Mouse (Mus musculus): Measurements from ENCODE around the gene Celsr1. TPM values are rescaled to one million over a fixed set of nuclear protein-coding genes. Genes with fewer than 3 reads are reported as not detected.
A peak's percentile ranks its signal among the peaks of the same experiment; 100 is the strongest.

Gene Celsr1
- polyA plus RNA-seq (2012; ENCODE audit: insufficient read depth, low replicate concordance): 0.02 and 2.1 TPM in 2 replicates

GRCm38 (mm10) chr15:86033191-86033841, at the start of gene Celsr1:
Gene Celsr1 (minus strand): TSS chr15:86033777.
- peaks cover 30% of the 10 kb centered on the region for H3K4me1 ChIP-seq
- TF ChIP-seq FLI1 (IDR thresholded peaks at IDR 0.05; ENCODE audit: low read length): no peak
- no peak for TF ChIP-seq GATA1 (IDR thresholded peaks at IDR 0.05; ENCODE audit: borderline replicate concordance, low read length)
- peaks cover 35% of the 10 kb centered on the region for H3K9me3 ChIP-seq
- H3K36me3 ChIP-seq (replicated peaks; ENCODE audit: low read length): no peaks in the 10 kb centered on the region
- peak within 1 kb of the TSS; percentile 80 for H3K4me3 ChIP-seq (replicated peaks)
- peaks cover 85% of the 10 kb centered on the region for H3K27me3 ChIP-seq (replicated peaks)

- Histone ChIP-seq H3K27me3 (replicated peaks) (peaks cover 19% of the 10 kb centered on the region), H3K4me3 (replicated peaks) (peak overlapping the region; percentile 48), H3K36me3 (replicated peaks; ENCODE audit: low read length) (peaks cover 5% of the 10 kb centered on the region), H3K9me3 (no peaks in the 10 kb centered on the region), H3K4me1 (peaks cover 81% of the 10 kb centered on the region)
- no peak for TF ChIP-seq GATA1 (IDR thresholded peaks at IDR 0.05; ENCODE audit: borderline replicate concordance, low read length)
- TF ChIP-seq FLI1 (IDR thresholded peaks at IDR 0.05; ENCODE audit: low read length): no peak
Measured at GRCm38 (mm10) chr15:86083261-86083741, 49.7 kb upstream of the Celsr1 start.

DNA sequence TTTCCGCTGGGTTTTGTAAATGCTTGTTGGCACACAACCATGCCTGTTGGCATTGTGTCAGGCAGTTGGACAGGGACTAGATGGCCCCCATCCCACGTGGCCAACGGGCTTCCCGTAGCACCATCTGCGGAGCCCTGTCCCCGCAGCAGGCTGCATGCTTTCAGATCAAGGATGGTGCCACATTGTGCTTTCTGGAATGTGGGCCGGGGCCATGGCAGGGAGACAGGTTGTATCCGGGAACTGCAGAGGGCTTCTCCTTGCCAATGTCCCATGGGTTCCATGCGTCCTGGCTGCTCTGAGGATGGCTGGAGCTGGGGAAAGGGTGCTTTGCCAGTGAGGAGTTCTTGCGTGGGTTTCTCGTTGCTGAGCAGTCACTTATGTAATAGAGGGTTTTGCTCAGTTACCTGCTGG, 49.0 kb upstream of the Celsr1 start:
- H3K36me3 ChIP-seq (replicated peaks; ENCODE audit: low read length): peaks cover 5% of the 10 kb centered on the region
- no peak for TF ChIP-seq GATA1 (IDR thresholded peaks at IDR 0.05; ENCODE audit: borderline replicate concordance, low read length)
- TF ChIP-seq FLI1 (IDR thresholded peaks at IDR 0.05; ENCODE audit: low read length): no peak
- H3K9me3 ChIP-seq: no peaks in the 10 kb centered on the region
- H3K4me3 ChIP-seq (replicated peaks): no peak overlapping the region
- H3K4me1 ChIP-seq: peaks cover 81% of the 10 kb centered on the region
- peaks cover 18% of the 10 kb centered on the region for H3K27me3 ChIP-seq (replicated peaks)

GRCm38 (mm10) chr15:86081654-86082053, 48.1 kb upstream of the Celsr1 start:
- H3K4me3 ChIP-seq (replicated peaks): no peak overlapping the region
- H3K9me3 ChIP-seq: no peaks in the 10 kb centered on the region
- peaks cover 15% of the 10 kb centered on the region for H3K27me3 ChIP-seq (replicated peaks)
- peaks cover 4% of the 10 kb centered on the region for H3K36me3 ChIP-seq (replicated peaks; ENCODE audit: low read length)
- H3K4me1 ChIP-seq: peaks cover 81% of the 10 kb centered on the region
- TF ChIP-seq FLI1 (IDR thresholded peaks at IDR 0.05; ENCODE audit: low read length) (no peak), GATA1 (IDR thresholded peaks at IDR 0.05; ENCODE audit: borderline replicate concordance, low read length) (no peak)

DNA sequence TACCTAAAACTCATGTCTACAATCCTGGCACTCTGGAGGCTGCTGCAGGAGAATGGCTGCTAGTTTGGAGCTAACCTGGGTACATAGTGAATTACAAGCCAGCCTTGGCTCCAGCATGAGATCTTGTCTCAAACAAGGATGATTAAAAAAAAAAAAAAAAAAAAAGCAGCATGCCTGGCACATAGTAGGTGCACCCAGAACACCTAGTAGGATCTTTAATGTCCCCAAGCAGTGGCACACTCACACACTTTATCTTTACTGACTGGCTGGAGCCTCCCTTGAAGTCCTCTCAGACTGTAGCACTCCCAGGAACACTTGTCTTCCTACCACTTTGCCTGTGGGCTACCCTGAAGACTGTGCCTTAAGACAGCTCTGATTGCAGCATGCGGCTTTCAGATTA, 46.8 kb upstream of the Celsr1 start:
- peaks cover 13% of the 10 kb centered on the region for H3K27me3 ChIP-seq (replicated peaks)
- TF ChIP-seq GATA1 (IDR thresholded peaks at IDR 0.05; ENCODE audit: borderline replicate concordance, low read length) (no peak), FLI1 (IDR thresholded peaks at IDR 0.05; ENCODE audit: low read length) (no peak)
- H3K4me3 ChIP-seq (replicated peaks): no peak overlapping the region
- peaks cover 77% of the 10 kb centered on the region for H3K4me1 ChIP-seq
- H3K36me3 ChIP-seq (replicated peaks; ENCODE audit: low read length): peaks cover 12% of the 10 kb centered on the region
- no peaks in the 10 kb centered on the region for H3K9me3 ChIP-seq

GRCm38 (mm10) chr15:86079876-86080275, 46.3 kb upstream of the Celsr1 start:
- H3K9me3 ChIP-seq: no peaks in the 10 kb centered on the region
- TF ChIP-seq FLI1 (IDR thresholded peaks at IDR 0.05; ENCODE audit: low read length): no peak
- no peak for TF ChIP-seq GATA1 (IDR thresholded peaks at IDR 0.05; ENCODE audit: borderline replicate concordance, low read length)
- H3K27me3 ChIP-seq (replicated peaks): peaks cover 13% of the 10 kb centered on the region
- peaks cover 12% of the 10 kb centered on the region for H3K36me3 ChIP-seq (replicated peaks; ENCODE audit: low read length)
- peaks cover 73% of the 10 kb centered on the region for H3K4me1 ChIP-seq
- H3K4me3 ChIP-seq (replicated peaks): no peak overlapping the region

- H3K36me3 ChIP-seq (replicated peaks; ENCODE audit: low read length): peaks cover 15% of the 10 kb centered on the region
- no peak for TF ChIP-seq FLI1 (IDR thresholded peaks at IDR 0.05; ENCODE audit: low read length)
- TF ChIP-seq GATA1 (IDR thresholded peaks at IDR 0.05; ENCODE audit: borderline replicate concordance, low read length): no peak
- H3K4me3 ChIP-seq (replicated peaks): no peak overlapping the region
- H3K27me3 ChIP-seq (replicated peaks): peaks cover 11% of the 10 kb centered on the region
- H3K9me3 ChIP-seq: no peaks in the 10 kb centered on the region
- peaks cover 72% of the 10 kb centered on the region for H3K4me1 ChIP-seq
Measured at GRCm38 (mm10) chr15:86079467-86079866, 45.9 kb upstream of the Celsr1 start.

GRCm38 (mm10) chr15:86078481-86079216, 45.1 kb upstream of the Celsr1 start:
- Histone ChIP-seq H3K27me3 (replicated peaks) (peaks cover 13% of the 10 kb centered on the region), H3K4me3 (replicated peaks) (no peak overlapping the region), H3K4me1 (peaks cover 70% of the 10 kb centered on the region), H3K9me3 (no peaks in the 10 kb centered on the region), H3K36me3 (replicated peaks; ENCODE audit: low read length) (peaks cover 21% of the 10 kb centered on the region)
- TF ChIP-seq FLI1 (IDR thresholded peaks at IDR 0.05; ENCODE audit: low read length) (no peak), GATA1 (IDR thresholded peaks at IDR 0.05; ENCODE audit: borderline replicate concordance, low read length) (no peak)

DNA sequence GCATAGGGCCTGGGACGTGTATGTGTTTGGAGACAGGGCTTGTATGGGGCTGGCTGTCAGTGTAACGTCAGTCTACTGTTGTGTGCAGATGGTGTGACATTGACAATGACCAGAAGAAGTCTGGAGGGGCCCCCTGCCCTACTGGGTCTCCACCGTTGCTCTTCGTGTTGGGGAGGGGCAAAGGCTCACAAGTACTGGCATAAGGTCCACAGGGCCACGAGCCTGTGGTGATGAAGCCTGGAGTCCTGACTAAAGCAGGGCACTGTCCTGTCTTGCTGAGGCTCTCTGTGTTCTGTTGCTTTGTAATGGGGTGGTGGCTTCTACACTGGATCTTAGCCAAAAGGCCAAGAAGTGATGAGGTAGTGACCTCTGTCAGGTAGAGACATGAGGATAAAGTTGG, 44.4 kb upstream of the Celsr1 start:
- Histone ChIP-seq H3K9me3 (no peaks in the 10 kb centered on the region), H3K36me3 (replicated peaks; ENCODE audit: low read length) (peaks cover 21% of the 10 kb centered on the region), H3K27me3 (replicated peaks) (peaks cover 16% of the 10 kb centered on the region), H3K4me1 (peaks cover 70% of the 10 kb centered on the region), H3K4me3 (replicated peaks) (no peak overlapping the region)
- TF ChIP-seq GATA1 (IDR thresholded peaks at IDR 0.05; ENCODE audit: borderline replicate concordance, low read length): no peak
- no peak for TF ChIP-seq FLI1 (IDR thresholded peaks at IDR 0.05; ENCODE audit: low read length)

GRCm38 (mm10) chr15:86076378-86076777, 42.8 kb upstream of the Celsr1 start:
- TF ChIP-seq FLI1 (IDR thresholded peaks at IDR 0.05; ENCODE audit: low read length): no peak
- TF ChIP-seq GATA1 (IDR thresholded peaks at IDR 0.05; ENCODE audit: borderline replicate concordance, low read length): no peak
- H3K9me3 ChIP-seq: no peaks in the 10 kb centered on the region
- peaks cover 20% of the 10 kb centered on the region for H3K27me3 ChIP-seq (replicated peaks)
- H3K36me3 ChIP-seq (replicated peaks; ENCODE audit: low read length): peaks cover 21% of the 10 kb centered on the region
- peaks cover 69% of the 10 kb centered on the region for H3K4me1 ChIP-seq
- H3K4me3 ChIP-seq (replicated peaks): no peak overlapping the region
